ENCODE assay signal across 25 mouse cellular contexts in genomic region chr14:52283629-52284028, GRCm38 (mm10). TPM values are rescaled to one million over a fixed set of nuclear protein-coding genes. Genes with fewer than 3 reads are reported as not detected.
DNase-seq lines count a peak whose midpoint lies in the region; ATAC-seq and TF ChIP-seq lines count a peak whose summit lies in the region.
"Had no signal": no experiment of that assay in that cellular context is flagged by ENCODE, and none has a peak within 500 bp of the region (broad histone marks: within the 10 kb centered on the region; RNA-seq: fewer than 3 reads in every experiment).

No protein-coding gene starts in this region.

- H3K79me2 ChIP-seq in CH12.LX (replicated peaks; ENCODE audit: control insufficient read depth, extremely low read depth, insufficient read depth, poor library complexity, severe bottlenecking) = peaks cover 48% of the 10 kb centered on the region
- peaks cover 31% of the 10 kb centered on the region for H3K79me2 ChIP-seq in MEL (ENCODE audit: control insufficient read depth, insufficient read depth, low read length, poor library complexity)

- H3K9me3 ChIP-seq in heart, embryonic 12.5 days (replicated peaks) = no peaks in the 10 kb centered on the region
- no peaks in the 10 kb centered on the region for H3K9me3 ChIP-seq in CH12.LX (replicated peaks; ENCODE audit: low read length)
- H3K9me3 ChIP-seq in E14TG2a.4 (ENCODE audit: low read length) = no peaks in the 10 kb centered on the region
- no peaks in the 10 kb centered on the region for H3K9me3 ChIP-seq in MEL (replicated peaks; ENCODE audit: insufficient read depth, low read length)
- H3K9me3 ChIP-seq: forebrain, embryonic 10.5 days; forebrain, embryonic 13.5 days; heart, embryonic 13.5 days had no signal

- dilution Hi-C loops in CH12.LX (cut with MboI; ENCODE audit: extremely low pct_ligation_motif_present, extremely low pct_unique_long_range_greater_than_20kb, low sequenced_read_pairs) = no loop called here

- intact Hi-C loops in left cerebral cortex, postnatal 36 days (cut with DNase I) = no loop called here
- intact Hi-C loops in left cerebral cortex, postnatal 14 days (cut with DNase I) = no loop called here

- H3K9ac ChIP-seq in heart, embryonic 12.5 days = no peak overlapping the region
- H3K9ac ChIP-seq in CH12.LX (ENCODE audit: insufficient read depth, low read depth) = no peak overlapping the region
- H3K9ac ChIP-seq in MEL (ENCODE audit: control insufficient read depth, low read depth, low read length, poor library complexity, severe bottlenecking) = no peak overlapping the region
- H3K9ac ChIP-seq: forebrain, embryonic 13.5 days; heart, embryonic 13.5 days; hindbrain, embryonic 14.5 days had no signal

- WGBS in heart, embryonic 12.5 days = 92% methylated on average over 5 of the region's 5 CpGs

- no peak for TF ChIP-seq POLR2A in CH12.LX (IDR thresholded peaks at IDR 0.05; ENCODE audit: low read depth, low read length)
- no peak for TF ChIP-seq POLR2A in MEL (IDR thresholded peaks at IDR 0.05; ENCODE audit: control insufficient read depth in 1 of 2, insufficient read depth in 1 of 2, low read depth in 1 of 2, low read length in 2 of 2, poor library complexity in 1 of 2)

- H3K4me3 ChIP-seq in heart, embryonic 12.5 days = no peak overlapping the region
- H3K4me3 ChIP-seq in CH12.LX (replicated peaks in 1 of 3; ENCODE audit: low read depth in 2 of 3, low read length in 2 of 3, poor library complexity in 1 of 3) (no peak overlapping the region), E14TG2a.4 (replicated peaks; ENCODE audit: low read length) (peak overlapping the region; percentile 35), MEL (ENCODE audit: control insufficient read depth in 1 of 2, insufficient read depth in 1 of 2, low read depth in 2 of 2, low read length in 2 of 2) (no peak overlapping the region)
- H3K4me3 ChIP-seq: forebrain, embryonic 10.5 days; forebrain, embryonic 13.5 days; heart, embryonic 13.5 days had no signal

- no peak for ATAC-seq in heart, embryonic 12.5 days (ENCODE audit: insufficient number of reproducible peaks, low FRiP score)
- ATAC-seq: CD4-positive, CD25-positive, alpha-beta regulatory T cell, adult 4 months; forebrain, embryonic 13.5 days; forebrain, embryonic 16.5 days; hindbrain, postnatal 0 days; inflammation-experienced regulatory T-cells, adult 6 months; intestine, postnatal 0 days; Patski had no signal

- in situ Hi-C loops in CH12.LX (cut with MboI; ENCODE audit: low pct_ligation_motif_present, low pct_unique_long_range_greater_than_20kb, low sequenced_read_pairs) = no loop called here

- peaks cover 13% of the 10 kb centered on the region for H3K4me1 ChIP-seq in heart, embryonic 12.5 days (replicated peaks)
- H3K4me1 ChIP-seq in CH12.LX (ENCODE audit: control insufficient read depth in 1 of 2, insufficient read depth in 2 of 2) = peaks cover 0 to 16% of the 10 kb centered on the region in 2 experiments; a peak in 2 of 4 replicates
- H3K4me1 ChIP-seq in E14TG2a.4 (replicated peaks; ENCODE audit: low read depth, low read length) = peaks cover 45% of the 10 kb centered on the region
- no peaks in the 10 kb centered on the region; a peak in 1 of 4 replicates for H3K4me1 ChIP-seq in MEL (ENCODE audit: control insufficient read depth in 1 of 2, insufficient read depth in 2 of 2, low read length in 2 of 2)

- H3K4me2 ChIP-seq in heart, embryonic 12.5 days = no peak overlapping the region
- no peak overlapping the region for H3K4me2 ChIP-seq in CH12.LX (ENCODE audit: insufficient read depth, low read depth, poor library complexity, severe bottlenecking)
- H3K4me2 ChIP-seq: forebrain, embryonic 13.5 days; heart, embryonic 13.5 days; hindbrain, embryonic 14.5 days had no signal

- TF ChIP-seq CTCF in CH12.LX (conservative IDR thresholded peaks at IDR 0.05 in 1 of 2, IDR thresholded peaks at IDR 0.05 in 1 of 2; ENCODE audit: low read depth in 2 of 2, low read length in 2 of 2) = no peak
- no peak for TF ChIP-seq CTCF in E14TG2a.4 (conservative IDR thresholded peaks at IDR 0.05; ENCODE audit: low read length)
- TF ChIP-seq CTCF in MEL (IDR thresholded peaks at IDR 0.05 in 2 of 3, conservative IDR thresholded peaks at IDR 0.05 in 1 of 3; ENCODE audit: control insufficient read depth in 1 of 3, insufficient read depth in 1 of 3, low read depth in 2 of 3, low read length in 3 of 3, poor library complexity in 1 of 3, severe bottlenecking in 1 of 3) = no peak

- DNase-seq in heart, adult 11 months = peak; percentile 4
- DNase-seq in CH12.LX (ENCODE audit: extremely low read depth) (no peak), MEL (ENCODE audit: low read depth, low spot score) (no peak)
- no peak for DNase-seq in left cerebral cortex, postnatal 36 days (ENCODE audit: low spot score in 2 of 2)
- DNase-seq in left cerebral cortex, postnatal 14 days (ENCODE audit: low spot score in 2 of 2) = no peak
- DNase-seq: adrenal gland, postnatal 10 days; adrenal gland, postnatal 36 days; cerebellum, adult 18-20 months; cerebellum, adult 9-10 months; cerebellum, postnatal 14 days; heart, adult 18-20 months; heart, postnatal 14 days; heart, postnatal 4 days had no signal

- H3K27ac ChIP-seq in heart, embryonic 12.5 days (ENCODE audit: poor library complexity, severe bottlenecking) = no peak overlapping the region
- no peak overlapping the region for H3K27ac ChIP-seq in CH12.LX (ENCODE audit: insufficient read depth, low read depth)
- no peak overlapping the region for H3K27ac ChIP-seq in MEL (ENCODE audit: control insufficient read depth, low read depth, low read length)
- H3K27ac ChIP-seq: forebrain, embryonic 10.5 days; forebrain, embryonic 13.5 days; heart, embryonic 13.5 days; hindbrain, embryonic 14.5 days; hindbrain, postnatal 0 days had no signal

- TF ChIP-seq EP300 in CH12.LX (IDR thresholded peaks at IDR 0.05; ENCODE audit: low read length) (no peak), MEL (IDR thresholded peaks at IDR 0.05; ENCODE audit: low read depth in 1 of 2, low read length in 2 of 2) (no peak)

- H3K36me3 ChIP-seq in heart, embryonic 12.5 days = peaks cover 30% of the 10 kb centered on the region
- H3K36me3 ChIP-seq in CH12.LX (replicated peaks in 1 of 2; ENCODE audit: control insufficient read depth in 1 of 2, insufficient read depth in 1 of 2, low read length in 1 of 2) (peaks cover 39 to 61% of the 10 kb centered on the region in 2 experiments), E14TG2a.4 (ENCODE audit: insufficient read depth, low read length) (peaks cover 32% of the 10 kb centered on the region), MEL (ENCODE audit: control insufficient read depth in 1 of 2, insufficient read depth in 2 of 2, low read length in 2 of 2) (peaks cover 9 to 11% of the 10 kb centered on the region in 2 experiments)

- no peaks in the 10 kb centered on the region for H3K27me3 ChIP-seq in heart, embryonic 12.5 days (replicated peaks)
- no peaks in the 10 kb centered on the region for H3K27me3 ChIP-seq in CH12.LX (replicated peaks)
- no peaks in the 10 kb centered on the region for H3K27me3 ChIP-seq in E14TG2a.4 (ENCODE audit: insufficient read depth, low read length)
- H3K27me3 ChIP-seq in MEL (ENCODE audit: control insufficient read depth in 1 of 2, insufficient read depth in 2 of 2, low read length in 2 of 2) = no peaks in the 10 kb centered on the region
- H3K27me3 ChIP-seq: forebrain, embryonic 13.5 days; heart, embryonic 13.5 days; Patski had no signal

- TF ChIP-seq RAD21 in CH12.LX (IDR thresholded peaks at IDR 0.05; ENCODE audit: low read depth, low read length) = no peak
- TF ChIP-seq RAD21 in MEL (IDR thresholded peaks at IDR 0.05; ENCODE audit: low read depth, low read length) = no peak

RNA-seq across cellular contexts. Expression of gene Rab2b, which starts 4.3 kb away (rescaled TPM):
- polyA plus RNA-seq in heart, embryonic 12.5 days (2016; fragmentation: Nextera tagmentation; extraction: Ambion mirVana) = 15.1 and 16.7 TPM in 2 replicates
- total RNA-seq in CH12.LX (2012; rRNA removed) (3.8 and 4.6 TPM in 2 replicates), CH12.LX (2014; rRNA removed) (7.8 and 10.2 TPM in 2 replicates), MEL (2012; rRNA removed) (2.9 and 3.0 TPM in 2 replicates)
- polyA plus RNA-seq in CH12.LX (2012; ENCODE audit: insufficient read length, low read depth) (5.7 and 6.9 TPM in 2 replicates), MEL (2012; ENCODE audit: insufficient read depth in 1 of 2, insufficient read length in 2 of 2, low read depth in 1 of 2, low replicate concordance in 2 of 2, missing spikeins in 1 of 2) (1 to 10 TPM in 1 of 2 experiments, not detected in 1; 5.9 TPM)
- total RNA-seq in left cerebral cortex, postnatal 36 days (2021) = 10 to 100 TPM; 35.9 to 36.2 TPM
- total RNA-seq in left cerebral cortex, postnatal 14 days (2021) = 10 to 100 TPM; 34.7 to 35.3 TPM

RNA-seq across cellular contexts. Expression of gene Tox4, which starts 4.7 kb away (rescaled TPM):
- polyA plus RNA-seq in heart, embryonic 12.5 days (2016; fragmentation: Nextera tagmentation; extraction: Ambion mirVana) = 35.8 and 41.5 TPM in 2 replicates
- total RNA-seq in CH12.LX (2012; rRNA removed) (41.6 and 45.7 TPM in 2 replicates), CH12.LX (2014; rRNA removed) (56.3 and 58.9 TPM in 2 replicates), MEL (2012; rRNA removed) (35.1 and 39.0 TPM in 2 replicates)
- polyA plus RNA-seq in CH12.LX (2012; ENCODE audit: insufficient read length, low read depth) (43.5 and 49.1 TPM in 2 replicates), MEL (2012; ENCODE audit: insufficient read depth in 1 of 2, insufficient read length in 2 of 2, low read depth in 1 of 2, low replicate concordance in 2 of 2, missing spikeins in 1 of 2) (10 to 100 TPM in 1 of 2 experiments, not detected in 1; 42.2 TPM)
- 10 to 100 TPM; 58.6 to 68.3 TPM for total RNA-seq in left cerebral cortex, postnatal 36 days (2021)
- total RNA-seq in left cerebral cortex, postnatal 14 days (2021) = 10 to 100 TPM; 61.4 to 62.6 TPM

RNA-seq across cellular contexts. Expression of gene Mettl3, which starts 21.3 kb away (rescaled TPM):
- 29.3 and 30.7 TPM in 2 replicates for polyA plus RNA-seq in heart, embryonic 12.5 days (2016; fragmentation: Nextera tagmentation; extraction: Ambion mirVana)
- total RNA-seq in CH12.LX (2012; rRNA removed) = 41.6 and 51.5 TPM in 2 replicates
- 42.7 and 47.0 TPM in 2 replicates for total RNA-seq in CH12.LX (2014; rRNA removed)
- polyA plus RNA-seq in CH12.LX (2012; ENCODE audit: insufficient read length, low read depth) = 47.4 and 49.5 TPM in 2 replicates
- total RNA-seq in MEL (2012; rRNA removed) = 40.3 and 49.8 TPM in 2 replicates
- polyA plus RNA-seq in MEL (2012; ENCODE audit: insufficient read depth in 1 of 2, insufficient read length in 2 of 2, low read depth in 1 of 2, low replicate concordance in 2 of 2, missing spikeins in 1 of 2) = 10 to 100 TPM in 1 of 2 experiments, not detected in 1; 50.7 TPM
- 10 to 100 TPM; 26.4 to 49.8 TPM for total RNA-seq in left cerebral cortex, postnatal 36 days (2021)
- 10 to 100 TPM; 35.2 to 35.3 TPM for total RNA-seq in left cerebral cortex, postnatal 14 days (2021)

RNA-seq across cellular contexts. Expression of gene Chd8, which starts 26.0 kb away (rescaled TPM):
- 35.0 and 36.0 TPM in 2 replicates for polyA plus RNA-seq in heart, embryonic 12.5 days (2016; fragmentation: Nextera tagmentation; extraction: Ambion mirVana)
- total RNA-seq in CH12.LX (2012; rRNA removed) (49.2 and 51.9 TPM in 2 replicates), CH12.LX (2014; rRNA removed) (16.8 and 17.3 TPM in 2 replicates), MEL (2012; rRNA removed) (46.5 and 47.5 TPM in 2 replicates)
- polyA plus RNA-seq in CH12.LX (2012; ENCODE audit: insufficient read length, low read depth) (89.2 and 96.8 TPM in 2 replicates), MEL (2012; ENCODE audit: insufficient read depth in 1 of 2, insufficient read length in 2 of 2, low read depth in 1 of 2, low replicate concordance in 2 of 2, missing spikeins in 1 of 2) (10 to 100 TPM; 73.5 to 85.6 TPM)
- 100 to 1,000 TPM in 1 of 2 experiments, 10 to 100 TPM in 1; 99.3 to 148 TPM for total RNA-seq in left cerebral cortex, postnatal 36 days (2021)
- total RNA-seq in left cerebral cortex, postnatal 14 days (2021) = 100 to 1,000 TPM; 107 to 111 TPM

RNA-seq across cellular contexts. Expression of gene Sall2, which starts 44.9 kb away (rescaled TPM):
- 11.9 and 12.5 TPM in 2 replicates for polyA plus RNA-seq in heart, embryonic 12.5 days (2016; fragmentation: Nextera tagmentation; extraction: Ambion mirVana)
- total RNA-seq in CH12.LX (2012; rRNA removed) (1.3 and 1.5 TPM in 2 replicates), CH12.LX (2014; rRNA removed) (0.16 and 0.19 TPM in 2 replicates), MEL (2012; rRNA removed) (not detected in 2 replicates)
- polyA plus RNA-seq in CH12.LX (2012; ENCODE audit: insufficient read length, low read depth) (0.40 and 0.60 TPM in 2 replicates), MEL (2012; ENCODE audit: insufficient read depth in 1 of 2, insufficient read length in 2 of 2, low read depth in 1 of 2, low replicate concordance in 2 of 2, missing spikeins in 1 of 2) (not detected)
- 10 to 100 TPM; 29.1 to 32.9 TPM for total RNA-seq in left cerebral cortex, postnatal 36 days (2021)
- total RNA-seq in left cerebral cortex, postnatal 14 days (2021) = 10 to 100 TPM; 32.7 to 37.1 TPM
